Mouse (Mus musculus): ENCODE measurements around the gene Chn1. TPM values are rescaled to one million over a fixed set of nuclear protein-coding genes. Genes with fewer than 3 reads are reported as not detected.

Chn1 gene
- polyA plus RNA-seq, 2 experiments from 2014 or later = 0.65 TPM; not detected in 1

DNA sequence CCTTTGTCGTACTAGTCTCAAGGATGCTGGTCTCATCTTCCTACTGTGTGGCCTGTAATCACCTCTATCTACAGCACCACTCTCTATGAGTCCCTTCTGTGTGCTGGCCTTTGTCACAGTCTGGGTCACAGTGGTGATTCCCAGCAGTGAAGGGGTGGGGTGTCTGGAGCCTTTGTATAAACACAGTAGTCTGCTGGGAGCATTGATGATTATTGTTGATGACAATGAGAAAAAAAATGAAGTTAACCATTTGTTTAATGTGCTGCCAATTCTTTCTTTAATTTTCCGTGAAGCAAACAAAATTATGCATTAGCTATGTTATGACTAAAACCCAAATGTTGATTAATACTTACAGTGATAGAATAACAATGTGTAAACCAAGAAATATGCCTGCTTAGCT, 186.2 kb downstream of the Chn1 start:
- ATAC-seq = no peak

DNA sequence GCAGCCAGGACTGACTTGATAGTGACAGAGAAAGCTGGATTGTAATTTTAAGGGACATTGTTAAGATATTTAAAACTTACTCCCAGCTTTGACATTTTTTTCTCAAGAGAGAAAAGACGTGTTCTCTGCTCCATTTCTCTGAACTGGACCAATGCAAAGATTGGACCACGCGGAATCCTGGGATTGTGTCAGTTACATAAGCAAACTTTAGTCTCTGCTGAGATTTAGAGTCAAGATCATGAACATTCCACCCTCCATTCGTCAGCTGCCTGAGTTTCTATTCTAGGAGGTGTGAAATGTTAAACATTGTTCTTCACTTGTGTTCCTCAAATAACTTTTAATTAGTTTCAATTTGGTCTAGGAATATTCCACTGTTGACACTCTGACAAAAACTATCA, 188.0 kb downstream of the Chn1 start:
- ATAC-seq = no peak

DNA sequence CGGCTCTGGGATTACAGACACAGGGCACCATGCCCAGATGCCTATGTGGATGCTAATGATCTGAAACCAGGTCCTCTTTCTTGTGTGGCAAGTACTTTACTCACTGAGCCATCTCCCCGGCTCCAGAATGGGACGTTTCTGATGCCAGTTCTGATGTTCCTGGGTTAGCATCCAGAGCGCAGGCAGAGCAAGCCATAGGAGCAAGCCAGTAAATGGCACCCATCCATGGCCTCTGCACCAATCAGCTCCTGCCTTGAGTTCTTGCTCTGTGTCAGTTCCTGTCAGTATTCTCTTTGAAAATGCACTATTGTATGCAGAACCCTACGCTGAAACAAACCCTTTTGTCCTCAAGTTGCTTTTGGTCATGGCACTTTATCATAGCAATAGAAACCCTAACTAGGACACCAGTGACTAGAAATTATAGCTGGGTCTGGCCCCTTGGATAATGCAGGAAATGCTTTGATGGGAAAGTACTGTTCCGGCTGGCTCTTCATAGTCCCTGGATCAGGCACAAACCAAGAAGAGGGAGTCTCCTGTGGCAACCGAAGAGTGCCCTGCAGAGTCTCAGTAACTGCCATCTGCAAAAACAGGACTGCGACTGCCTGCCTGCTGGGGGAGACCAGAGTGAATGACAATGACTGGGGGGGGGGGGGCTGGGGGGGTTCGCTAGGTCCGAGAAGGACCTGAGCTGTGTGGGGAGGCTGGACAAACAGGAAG, 188.6 kb downstream of the Chn1 start:
- ATAC-seq = no peak

DNA sequence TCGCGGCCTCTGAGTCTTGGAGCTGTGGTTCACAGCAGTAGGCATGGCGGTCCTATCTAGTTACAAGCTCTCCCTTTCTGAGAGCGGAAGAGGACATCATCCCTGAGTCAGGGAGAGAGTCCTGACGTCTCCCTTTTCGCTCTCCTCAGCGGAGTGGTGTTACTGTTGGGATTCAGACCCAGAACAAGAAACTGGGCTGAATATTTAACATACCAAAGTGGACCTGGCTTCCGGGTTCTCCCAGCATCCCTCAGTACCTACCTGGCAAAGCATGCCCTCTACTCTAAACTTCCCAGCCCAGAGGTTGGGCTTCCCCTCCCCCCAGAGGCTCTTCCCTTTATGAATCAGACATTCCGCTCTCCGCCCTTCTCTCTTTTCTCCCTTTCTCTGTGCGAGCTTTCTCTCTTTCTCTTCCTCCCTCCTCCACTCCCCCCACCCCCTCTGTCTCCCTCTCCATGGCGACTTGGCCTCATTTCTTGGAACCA, 189.8 kb downstream of the Chn1 start:
- no peak for ATAC-seq

DNA sequence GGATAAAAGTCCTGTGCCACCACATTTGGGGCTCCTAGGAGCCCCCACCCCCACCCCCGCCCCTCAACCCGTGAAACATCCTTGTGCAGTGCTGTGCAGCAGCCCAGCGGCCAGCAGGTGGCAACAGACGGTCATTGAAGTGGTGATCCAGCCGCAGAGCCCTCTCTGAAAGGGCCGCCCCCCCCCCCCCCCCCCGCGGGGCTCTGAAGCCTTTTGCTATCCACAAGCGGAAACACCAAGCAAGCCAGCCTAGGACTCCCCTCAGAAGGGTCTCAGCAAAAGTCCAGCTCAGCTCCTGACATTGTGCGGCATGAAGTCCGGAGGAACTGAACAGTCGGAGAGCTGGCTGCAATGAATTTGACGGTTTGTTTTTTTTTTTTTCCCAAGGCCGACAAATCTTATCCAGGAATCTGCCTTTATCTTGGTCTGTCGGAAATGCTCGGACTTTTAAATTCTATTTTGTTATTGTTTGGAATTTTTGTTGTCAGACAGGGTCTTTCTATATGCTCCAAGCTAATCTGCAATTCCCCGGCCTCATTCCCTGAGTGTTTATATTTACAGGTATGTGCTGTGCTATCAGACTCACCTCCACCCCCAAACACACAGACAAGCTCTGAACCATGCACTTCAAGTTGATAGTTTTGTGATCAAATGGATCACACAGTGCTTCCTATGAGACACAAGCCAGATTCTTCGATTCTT, 190.3 kb downstream of the Chn1 start:
- peak; percentile 62 for ATAC-seq

DNA sequence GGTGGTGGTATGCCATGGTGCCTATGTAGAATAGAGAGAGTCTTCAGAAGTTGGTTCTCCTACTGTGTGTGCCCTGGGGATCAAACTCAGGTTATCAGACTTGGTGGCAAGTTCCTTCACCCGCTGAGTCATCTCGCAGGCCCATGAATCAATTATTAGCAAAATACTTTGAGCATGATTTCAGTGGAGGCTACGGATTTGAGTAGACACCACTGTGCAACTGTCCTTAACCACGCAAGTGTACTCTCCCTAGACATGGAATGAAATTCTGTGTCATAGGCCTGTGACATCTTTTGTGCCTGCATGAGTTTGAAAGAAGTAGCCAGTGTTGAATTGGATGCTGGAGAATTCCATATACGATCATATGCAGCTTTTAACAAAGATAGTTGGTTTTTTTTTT, 194.4 kb downstream of the Chn1 start:
- ATAC-seq = no peak

DNA sequence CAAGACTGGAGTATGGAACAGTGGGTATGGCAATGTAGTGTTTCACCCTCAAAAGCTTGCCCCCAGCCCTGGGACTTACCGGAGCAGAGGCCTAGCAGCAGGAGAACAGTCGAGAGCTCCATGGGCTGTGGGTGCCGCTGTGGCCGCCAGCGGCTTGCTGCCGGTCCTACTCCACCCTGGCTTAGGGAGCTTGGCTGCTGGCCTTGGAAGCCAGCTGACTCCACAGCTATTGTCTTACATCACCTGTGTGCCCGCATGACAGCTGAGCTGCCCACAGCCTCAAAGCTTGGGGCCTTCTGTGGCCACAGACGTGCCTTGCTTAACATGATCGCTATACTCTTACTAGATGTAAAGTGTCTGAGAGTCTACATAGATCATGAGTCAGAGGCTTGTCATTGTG, 195.0 kb downstream of the Chn1 start, which contains the start of gene Chrna1:
TSS of gene Chrna1 (minus strand) at position 173 of the 400 bp plus-strand sequence.
- ATAC-seq = no peak

DNA sequence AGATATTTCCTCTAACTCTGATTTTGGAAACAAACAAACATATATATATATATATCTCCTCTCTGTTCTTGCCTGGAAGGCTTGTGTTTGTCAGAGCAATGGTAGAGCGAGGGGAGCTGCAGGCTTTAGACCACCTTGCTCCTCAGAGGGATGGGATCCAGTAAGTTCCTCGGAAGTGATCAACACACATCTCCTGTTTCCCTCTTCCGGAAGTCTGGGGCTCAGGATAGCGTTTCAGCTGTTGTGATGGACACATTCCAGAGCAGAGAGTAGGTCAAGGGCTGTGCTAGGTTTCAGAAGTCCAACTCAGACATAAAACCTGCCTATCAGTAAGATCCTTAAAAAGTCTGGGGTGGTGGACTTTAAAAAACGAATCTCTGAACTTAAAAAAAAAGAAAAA, 196.0 kb downstream of the Chn1 start:
- ATAC-seq = no peak

DNA sequence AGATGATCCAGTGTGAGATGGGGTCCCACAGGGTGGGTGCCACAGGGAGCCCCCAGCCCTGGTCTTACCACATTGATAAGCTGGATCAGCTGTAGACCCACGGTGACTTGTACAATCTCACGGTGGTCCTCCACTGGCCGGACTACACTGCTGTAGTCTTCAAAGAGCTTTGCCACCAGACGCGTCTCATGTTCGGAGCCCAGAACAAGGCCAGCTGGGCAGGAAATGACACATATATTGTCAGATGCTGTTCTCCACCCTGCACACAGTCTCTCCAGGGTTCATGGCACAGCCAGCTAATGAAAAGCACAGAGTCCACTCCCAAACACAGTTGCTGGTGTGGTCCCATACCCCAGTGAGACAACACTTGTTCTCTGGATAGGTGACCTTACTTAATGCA, 200.7 kb downstream of the Chn1 start:
- ATAC-seq = no peak

DNA sequence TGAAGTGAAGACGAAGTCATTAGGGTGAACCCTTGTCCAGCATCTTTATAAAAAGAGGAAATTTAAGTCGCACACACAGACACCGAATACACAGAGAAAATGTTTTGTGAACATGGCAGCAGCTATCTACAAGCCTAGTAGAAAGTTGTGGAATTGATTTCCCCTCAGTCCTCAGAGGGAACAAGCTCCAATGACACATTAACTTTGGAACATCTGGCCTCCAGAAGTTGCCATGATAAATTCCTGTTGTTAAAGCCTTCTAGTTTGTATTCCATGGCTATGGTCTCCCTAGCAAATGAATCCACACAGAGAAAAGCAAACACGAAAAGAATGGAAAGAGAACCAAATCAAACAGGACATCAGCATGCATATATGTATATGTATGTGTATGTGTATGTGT, 201.6 kb downstream of the Chn1 start:
- no peak for ATAC-seq

DNA sequence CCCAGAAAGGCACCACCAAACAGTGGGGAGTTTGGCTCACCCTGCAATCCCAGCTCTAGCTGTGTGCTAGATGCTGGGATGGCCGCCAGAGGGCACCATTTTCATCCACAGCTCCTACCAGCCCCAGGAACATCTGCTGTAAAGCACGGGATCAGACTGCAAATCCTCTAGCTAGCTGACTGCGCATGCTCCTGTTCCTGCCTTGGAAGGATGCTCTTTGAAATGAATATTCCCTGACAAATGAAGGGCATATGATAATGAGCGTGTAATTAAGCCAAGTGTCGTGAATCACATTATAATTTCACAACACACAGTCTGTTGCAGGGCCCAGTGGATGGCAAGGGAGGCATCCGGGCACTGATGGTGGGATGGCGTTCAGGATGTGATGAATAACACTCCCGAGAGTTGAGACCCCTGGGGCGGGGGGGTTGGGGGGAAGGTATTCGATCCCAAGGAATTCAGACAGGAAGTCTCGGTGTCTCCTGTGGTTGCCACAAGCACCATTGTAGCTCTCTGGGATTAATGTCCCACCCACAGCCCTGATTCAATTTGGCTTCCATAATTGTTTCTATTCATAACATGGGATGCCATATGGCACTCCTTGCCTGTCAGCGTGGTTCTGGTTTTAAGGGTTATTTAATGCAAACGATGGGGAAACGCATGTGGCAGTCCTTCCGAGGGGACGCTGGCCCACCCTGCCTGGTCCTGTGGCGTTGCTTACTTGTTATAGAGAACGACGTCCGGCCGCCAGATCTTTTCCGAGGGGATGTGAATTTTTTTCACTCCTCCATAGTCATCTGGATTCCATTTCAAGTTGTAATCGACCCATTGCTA, 202.4 kb downstream of the Chn1 start:
- ATAC-seq = no peak

DNA sequence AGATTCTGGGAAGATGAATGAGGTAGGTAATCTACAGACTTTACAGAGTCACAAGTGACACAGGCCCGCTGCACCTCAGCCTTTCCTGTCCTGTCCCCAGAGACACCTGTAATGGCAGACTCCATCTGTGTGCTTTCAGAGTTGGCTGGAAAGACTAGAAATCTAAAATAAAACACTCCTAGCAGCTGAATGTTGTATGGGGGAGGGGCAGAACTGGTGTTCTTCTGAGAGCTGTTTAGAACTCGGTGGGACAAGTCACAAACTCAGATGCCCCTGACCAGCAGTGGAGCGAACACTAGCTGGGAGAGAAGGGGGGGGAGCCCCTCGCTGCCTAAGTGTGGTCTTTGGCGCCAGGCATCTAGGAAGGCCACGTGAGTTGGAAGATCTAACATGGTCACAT, 203.2 kb downstream of the Chn1 start:
- ATAC-seq = no peak

DNA sequence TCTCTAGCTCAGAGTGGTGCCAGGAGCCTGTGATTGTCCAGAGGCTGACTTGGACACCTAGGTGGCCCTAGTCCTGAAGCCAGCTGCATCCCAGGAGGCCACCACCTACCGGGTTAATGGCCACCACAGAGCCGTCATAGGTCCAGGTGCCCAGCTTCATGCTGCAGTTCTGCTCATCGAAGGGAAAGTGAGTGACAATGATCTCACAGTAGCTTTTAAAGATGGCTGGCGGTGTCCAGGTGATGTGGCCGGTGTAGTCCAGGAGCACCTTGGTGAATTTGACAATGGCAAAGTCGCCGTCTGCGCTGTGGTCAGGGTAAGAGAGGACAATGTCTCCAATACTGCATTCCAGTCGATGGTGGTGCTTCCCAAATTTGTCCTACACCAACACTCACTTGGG, 203.8 kb downstream of the Chn1 start:
- ATAC-seq = no peak

DNA sequence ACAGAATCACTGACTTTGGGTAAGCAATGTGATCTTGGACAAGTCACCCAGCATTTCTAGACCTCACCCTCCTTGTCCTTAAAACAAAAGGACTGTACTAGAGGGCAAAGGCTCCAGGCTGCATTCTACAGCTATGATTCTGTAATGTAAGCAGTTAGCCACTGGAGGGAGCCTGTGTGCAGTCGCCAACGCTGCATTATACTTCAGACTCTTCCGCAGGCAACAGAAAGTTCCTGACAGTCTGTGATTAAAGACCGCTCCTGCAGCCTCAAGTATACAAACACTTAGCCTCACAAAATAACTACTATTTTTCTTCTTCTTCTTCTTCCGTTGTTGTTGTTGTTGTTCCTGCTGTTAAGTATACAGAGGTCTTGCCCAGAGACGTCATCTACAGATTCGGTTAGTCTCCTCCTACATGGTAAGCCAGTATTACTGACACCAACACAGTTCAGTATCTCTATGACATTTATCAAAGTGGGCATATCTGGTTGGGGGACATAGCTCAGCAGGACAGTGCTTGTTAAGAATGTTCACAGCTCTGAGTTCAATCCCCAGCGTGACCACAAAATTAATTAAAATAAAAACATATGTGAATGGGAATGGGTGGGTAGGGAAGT, 208.0 kb downstream of the Chn1 start:
- ATAC-seq = peak; percentile 97

DNA sequence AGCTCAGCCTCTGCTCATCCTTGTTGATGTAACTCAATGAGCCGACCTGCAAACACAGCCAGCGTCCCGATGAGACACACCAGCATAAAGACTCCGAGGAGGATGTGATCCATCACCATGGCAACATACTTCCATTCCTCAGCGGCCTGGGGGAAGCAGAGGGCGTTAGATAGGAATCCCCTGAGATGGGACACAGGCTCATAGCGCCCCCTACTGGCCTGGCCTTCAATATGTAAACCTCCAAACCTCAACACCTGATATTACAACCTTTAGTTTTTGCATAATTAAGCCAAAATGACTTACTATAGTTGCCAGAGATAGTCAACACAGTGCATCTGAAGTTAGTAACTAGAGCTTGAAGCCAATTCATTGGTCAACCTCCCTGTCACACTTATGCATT, 209.0 kb downstream of the Chn1 start:
- no peak for ATAC-seq

DNA sequence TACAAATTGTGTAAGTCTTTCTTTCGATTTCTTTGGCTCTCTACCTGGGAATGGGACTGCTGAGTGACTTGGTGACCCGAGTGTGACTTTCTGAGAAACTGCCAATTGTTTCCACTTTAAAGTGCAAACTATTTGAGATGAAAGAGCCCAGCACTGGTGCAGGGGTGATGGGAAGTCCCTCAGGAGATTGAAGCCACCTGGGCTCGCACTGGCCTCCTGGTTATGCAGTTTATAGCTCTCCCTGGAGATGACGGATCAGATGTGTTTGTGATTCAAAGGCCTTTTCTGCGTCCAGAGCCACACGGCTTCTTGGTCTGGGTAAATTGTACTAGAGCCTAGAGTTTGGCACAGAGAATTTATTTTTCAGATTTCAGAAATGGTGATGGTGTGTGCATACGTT, 211.5 kb downstream of the Chn1 start:
- ATAC-seq = no peak

DNA sequence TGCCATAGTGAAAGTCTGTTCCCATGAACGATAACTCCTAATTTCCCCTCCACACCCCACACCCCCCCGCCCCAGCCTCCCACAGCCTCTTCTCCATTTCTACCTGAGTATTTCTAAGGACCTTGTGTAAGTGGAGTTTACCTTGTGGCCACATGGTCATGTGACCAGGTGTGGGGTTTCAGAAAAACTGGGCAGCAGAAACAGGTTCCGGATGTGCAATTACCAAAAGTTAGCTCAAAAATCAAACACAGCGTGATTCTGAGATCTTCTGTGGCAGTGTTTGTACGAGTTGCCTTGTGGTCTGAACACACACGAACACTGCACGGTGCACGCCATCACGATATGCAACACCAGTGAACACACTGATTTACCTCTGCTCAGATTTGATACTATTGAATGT, 212.5 kb downstream of the Chn1 start:
- ATAC-seq = no peak

DNA sequence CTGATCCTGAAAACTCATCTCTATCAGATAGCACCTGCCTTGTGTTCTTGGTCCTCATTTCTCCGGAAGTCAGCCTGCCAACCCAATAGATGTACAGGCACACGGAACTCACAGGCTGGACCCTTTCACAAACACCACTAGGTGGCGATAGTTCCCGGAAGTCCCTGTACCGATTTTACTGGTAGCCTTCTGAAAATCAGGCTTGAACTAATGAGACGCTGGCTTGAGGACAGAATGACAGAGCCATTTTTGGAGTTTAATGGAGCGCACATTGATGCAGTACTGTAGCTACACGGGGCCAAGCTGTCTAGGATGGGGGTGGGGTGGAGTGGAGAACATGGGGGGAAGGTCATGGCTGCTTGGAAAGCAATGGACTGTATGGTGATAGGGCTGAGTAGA, 213.5 kb downstream of the Chn1 start:
- peak; percentile 88 for ATAC-seq

DNA sequence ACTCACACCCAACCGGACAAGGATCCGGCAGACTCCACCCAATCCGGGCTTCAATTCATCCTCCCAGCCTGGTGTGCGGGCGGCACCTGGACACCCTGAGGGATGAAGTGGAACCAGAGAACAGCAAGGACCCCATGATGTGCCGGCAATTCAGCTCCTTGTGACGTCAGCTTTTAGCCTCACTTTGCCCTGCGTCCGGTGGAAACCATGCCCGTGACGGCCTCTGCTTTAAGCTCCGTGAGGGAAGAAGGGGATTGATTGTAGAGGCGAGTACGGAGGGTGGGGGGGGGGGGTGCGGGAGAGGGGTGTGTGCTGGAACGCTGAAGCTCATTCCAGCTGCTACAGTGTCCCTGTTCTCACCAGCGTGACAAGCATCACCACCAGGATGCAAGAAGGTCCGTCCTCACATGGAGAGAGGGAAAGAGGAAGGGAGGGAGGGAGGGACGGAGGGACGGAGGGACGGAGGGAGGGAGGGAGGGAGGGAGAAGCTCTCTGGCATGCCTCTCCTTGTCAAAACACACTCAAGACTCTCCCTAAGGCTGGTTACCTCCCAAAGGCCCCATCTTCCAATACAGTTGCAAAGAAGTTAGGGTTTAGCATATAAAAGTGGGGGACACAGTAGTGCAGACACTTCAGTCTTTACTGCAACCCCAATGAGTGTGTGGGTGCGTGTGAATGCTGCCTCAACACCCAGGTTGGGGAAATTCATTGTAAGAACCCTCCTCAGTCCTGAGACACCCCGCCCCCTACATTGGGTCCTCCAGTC, 214.1 kb downstream of the Chn1 start:
- ATAC-seq = no peak

All from CD4-positive, CD25-positive, alpha-beta regulatory T cell, adult 4 months (primary cell).